Mouse (Mus musculus) lung, embryonic 15.5 days (tissue): ENCODE data around the gene Fam19a3. TPM values are rescaled to one million over a fixed set of nuclear protein-coding genes. Genes with fewer than 3 reads are reported as not detected.

Source experiments
- ATAC-seq: fragments of 200-750 bp; cut with Nextera tagmentation; 2 replicates; pipeline ENCODE4 v1.8.0; 2017; ENCODE audit warnings: moderate number of reproducible peaks, borderline replicate concordance; ENCODE audit not compliant: low FRiP score, low TSS enrichment; ENCODE audit errors: extremely low read depth
- H3K27ac ChIP-seq: fragments of 300-500 bp; sonication (generic); 2 replicates; pipeline ENCODE4 v1.5.1; 2015; ENCODE audit warnings: moderate library complexity, mild to moderate bottlenecking, inconsistent platforms
- H3K27me3 ChIP-seq: fragments of 300-500 bp; sonication (generic); 2 replicates; pipeline ENCODE4 v1.6.1; 2015; ENCODE audit warnings: inconsistent platforms
- H3K36me3 ChIP-seq: fragments of 300-500 bp; sonication (generic); 2 replicates; pipeline ENCODE4 v1.6.1; 2015; ENCODE audit warnings: inconsistent platforms
- H3K4me1 ChIP-seq: fragments of 300-500 bp; sonication (generic); 2 replicates; pipeline ENCODE4 v1.6.1; 2015; ENCODE audit warnings: inconsistent platforms
- H3K4me2 ChIP-seq: fragments of 300-500 bp; sonication (generic); 2 replicates; pipeline ENCODE4 v1.6.1; 2015; ENCODE audit warnings: inconsistent platforms, mild to moderate bottlenecking, moderate library complexity
- H3K4me3 ChIP-seq: fragments of 300-500 bp; sonication (generic); 2 replicates; pipeline ENCODE4 v1.5.1; 2015; ENCODE audit warnings: mild to moderate bottlenecking, inconsistent platforms
- H3K9ac ChIP-seq: fragments of 300-500 bp; sonication (generic); 2 replicates; pipeline ENCODE4 v1.6.1; 2015; ENCODE audit warnings: inconsistent platforms
- H3K9me3 ChIP-seq: fragments of 300-500 bp; sonication (generic); 2 replicates; pipeline ENCODE4 v1.6.1; 2016; ENCODE audit warnings: inconsistent platforms
- WGBS: fragments of 180-500 bp; shearing (Covaris S2); methylation state at CpG from one replicate; pipeline ENCODE4 v1.1.7; 2015; 5-methylcytosine and 5-hydroxymethylcytosine counted together
- polyA plus RNA-seq: library from polyadenylated mRNA; unstranded; fragments of >200 nt; fragmentation: Nextera tagmentation; extraction: Ambion mirVana; gene quantifications from 2 replicates; pipeline ENCODE4 v1.2.1, GENCODE M21; 2015

The Fam19a3 gene
- polyA plus RNA-seq, 1 experiment from 2014 or later: 0.17 TPM

- no peak for ATAC-seq
- Histone ChIP-seq H3K27ac (peak overlapping the region; percentile 87), H3K4me1 (peaks cover 68% of the 10 kb centered on the region), H3K27me3 (no peaks in the 10 kb centered on the region), H3K9ac (peak overlapping the region; percentile 79), H3K36me3 (peaks cover 21% of the 10 kb centered on the region), H3K9me3 (no peaks in the 10 kb centered on the region), H3K4me3 (peak overlapping the region; percentile 79), H3K4me2 (peak overlapping the region; percentile 73)
- 23% methylated on average over 4 of the region's 4 CpGs for WGBS
Observed at GRCm38 (mm10) chr3:104791017-104791416, 9.4 kb upstream of the Fam19a3 start.

- Histone ChIP-seq H3K4me3 (peak overlapping the region; percentile 79), H3K27me3 (no peaks in the 10 kb centered on the region), H3K4me2 (peak overlapping the region; percentile 73), H3K4me1 (peaks cover 63% of the 10 kb centered on the region), H3K36me3 (peaks cover 16% of the 10 kb centered on the region), H3K27ac (peak overlapping the region; percentile 87), H3K9ac (peak overlapping the region; percentile 79), H3K9me3 (no peaks in the 10 kb centered on the region)
- 12% methylated on average over 6 of the region's 6 CpGs for WGBS
- ATAC-seq: no peak
Observed at GRCm38 (mm10) chr3:104790401-104790937, 8.8 kb upstream of the Fam19a3 start.

GRCm38 (mm10) chr3:104789822-104790221 is 8.2 kb upstream of the Fam19a3 start:
- no peak for ATAC-seq
- peak overlapping the region; percentile 73 for H3K4me2 ChIP-seq
- WGBS: 25% methylated on average over 13 of the region's 13 CpGs
- H3K9ac ChIP-seq: peak overlapping the region; percentile 79
- H3K4me1 ChIP-seq: peaks cover 56% of the 10 kb centered on the region
- H3K4me3 ChIP-seq: peak overlapping the region; percentile 79
- peaks cover 14% of the 10 kb centered on the region for H3K36me3 ChIP-seq
- H3K9me3 ChIP-seq: no peaks in the 10 kb centered on the region
- H3K27me3 ChIP-seq: no peaks in the 10 kb centered on the region
- H3K27ac ChIP-seq: peak overlapping the region; percentile 87

GRCm38 (mm10) chr3:104789312-104789605 is 7.6 kb upstream of the Fam19a3 start:
- peaks cover 14% of the 10 kb centered on the region for H3K36me3 ChIP-seq
- WGBS: 3% methylated on average over 10 of the region's 10 CpGs

GRCm38 (mm10) chr3:104788561-104789311 is 7.1 kb upstream of the Fam19a3 start:
- peak overlapping the region; percentile 87 for H3K27ac ChIP-seq
- peak overlapping the region; percentile 73 for H3K4me2 ChIP-seq
- H3K4me3 ChIP-seq: peak overlapping the region; percentile 79
- H3K9ac ChIP-seq: peak overlapping the region; percentile 79
- WGBS: under 1% methylated on average over 38 of the region's 52 CpGs
- peaks cover 14% of the 10 kb centered on the region for H3K36me3 ChIP-seq
- H3K27me3 ChIP-seq: peaks cover 2% of the 10 kb centered on the region; the same call in 1 of the 2 replicates
- H3K4me1 ChIP-seq: peaks cover 45% of the 10 kb centered on the region
- peak; percentile 93 for ATAC-seq
- H3K9me3 ChIP-seq: no peaks in the 10 kb centered on the region

More at GRCm38 (mm10) chr3:104789312-104789605, 7.6 kb upstream of the Fam19a3 start:
- peak overlapping the region; percentile 79 for H3K9ac ChIP-seq
- ATAC-seq: peak; percentile 19; the same call in 1 of the 2 replicates
- no peaks in the 10 kb centered on the region for H3K9me3 ChIP-seq
- peak overlapping the region; percentile 79 for H3K4me3 ChIP-seq
- peak overlapping the region; percentile 87 for H3K27ac ChIP-seq
- H3K4me2 ChIP-seq: peak overlapping the region; percentile 73
- H3K27me3 ChIP-seq: no peaks in the 10 kb centered on the region
- peaks cover 51% of the 10 kb centered on the region for H3K4me1 ChIP-seq

- Histone ChIP-seq H3K9me3 (no peaks in the 10 kb centered on the region), H3K9ac (peak within 1 kb of the TSS; percentile 79), H3K27ac (peak within 1 kb of the TSS; percentile 87), H3K4me1 (peaks cover 39% of the 10 kb centered on the region), H3K27me3 (peaks cover 9% of the 10 kb centered on the region), H3K36me3 (peaks cover 10% of the 10 kb centered on the region), H3K4me2 (peak within 1 kb of the TSS; percentile 73), H3K4me3 (peak within 1 kb of the TSS; percentile 79)
- 26% methylated on average over 3 of the region's 3 CpGs for WGBS
- no peak for ATAC-seq
Observed at GRCm38 (mm10) chr3:104788075-104788474, 6.4 kb upstream of the Fam19a3 start, which contains the start of gene Rhoc. Gene Rhoc (plus strand): TSS chr3:104788375.

GRCm38 (mm10) chr3:104785284-104785683 is 3.6 kb upstream of the Fam19a3 start:
- Histone ChIP-seq H3K4me1 (peaks cover 35% of the 10 kb centered on the region), H3K36me3 (no peaks in the 10 kb centered on the region), H3K4me2 (no peak overlapping the region), H3K27me3 (peaks cover 36% of the 10 kb centered on the region), H3K27ac (no peak overlapping the region), H3K9me3 (no peaks in the 10 kb centered on the region), H3K4me3 (no peak overlapping the region), H3K9ac (no peak overlapping the region)
- 88% methylated on average over 6 of the region's 6 CpGs for WGBS
- no peak for ATAC-seq

GRCm38 (mm10) chr3:104783971-104784500 is 2.4 kb upstream of the Fam19a3 start:
- Histone ChIP-seq H3K27ac (no peak overlapping the region), H3K4me2 (no peak overlapping the region; the same call in 1 of the 2 replicates), H3K9ac (no peak overlapping the region), H3K9me3 (no peaks in the 10 kb centered on the region), H3K36me3 (no peaks in the 10 kb centered on the region), H3K4me1 (peaks cover 30% of the 10 kb centered on the region), H3K27me3 (peaks cover 48% of the 10 kb centered on the region), H3K4me3 (no peak overlapping the region)
- ATAC-seq: no peak
- WGBS: 32% methylated on average over 14 of the region's 14 CpGs

- Histone ChIP-seq H3K9me3 (no peaks in the 10 kb centered on the region), H3K36me3 (no peaks in the 10 kb centered on the region), H3K4me2 (peak overlapping the region; percentile 98), H3K27me3 (peaks cover 67% of the 10 kb centered on the region), H3K4me1 (peaks cover 27% of the 10 kb centered on the region), H3K9ac (0 out of 2 replicates have a peak overlapping the region, but pooled peaks have one; percentile 34), H3K4me3 (peak overlapping the region; percentile 49), H3K27ac (no peak overlapping the region)
- no peak for ATAC-seq
- WGBS: 20% methylated on average over 12 of the region's 12 CpGs
Observed at GRCm38 (mm10) chr3:104782061-104782681, 531 bp upstream of the Fam19a3 start.

- 1% methylated on average over 54 of the region's 56 CpGs for whole genome bisulfite sequencing
- H3K27ac ChIP-seq: no peak within 1 kb of the TSS
- peaks cover 29% of the 10 kb centered on the region for H3K4me1 ChIP-seq
Observed at GRCm38 (mm10) chr3:104780561-104781420, 849 bp downstream of the Fam19a3 start, which contains the start of gene Ppm1j. Gene Ppm1j (plus strand): TSS chr3:104781056.

GRCm38 (mm10) chr3:104779949-104780348 is 1.7 kb downstream of the Fam19a3 start:
- Histone ChIP-seq H3K4me3 (no peak overlapping the region), H3K9me3 (no peaks in the 10 kb centered on the region), H3K36me3 (no peaks in the 10 kb centered on the region), H3K4me2 (no peak overlapping the region; the same call in 1 of the 2 replicates), H3K27ac (no peak overlapping the region), H3K9ac (no peak overlapping the region), H3K4me1 (peaks cover 29% of the 10 kb centered on the region), H3K27me3 (peaks cover 84% of the 10 kb centered on the region)
- no peak for ATAC-seq
- 2% methylated on average over 7 of the region's 7 CpGs for WGBS

More at GRCm38 (mm10) chr3:104780561-104781420, 849 bp downstream of the Fam19a3 start, which contains the start of gene Ppm1j:
- H3K9me3 ChIP-seq: no peaks in the 10 kb centered on the region
- ATAC-seq: peak; percentile 72
- peak within 1 kb of the TSS; percentile 34; the same call in 1 of the 2 replicates for H3K9ac ChIP-seq
- no peaks in the 10 kb centered on the region for H3K36me3 ChIP-seq
- peak within 1 kb of the TSS; percentile 49 for H3K4me3 ChIP-seq
- H3K4me2 ChIP-seq: peak within 1 kb of the TSS; percentile 98
- peaks cover 81% of the 10 kb centered on the region for H3K27me3 ChIP-seq
